Mouse (Mus musculus): ENCODE measurements around the gene Olfr524.

DNA sequence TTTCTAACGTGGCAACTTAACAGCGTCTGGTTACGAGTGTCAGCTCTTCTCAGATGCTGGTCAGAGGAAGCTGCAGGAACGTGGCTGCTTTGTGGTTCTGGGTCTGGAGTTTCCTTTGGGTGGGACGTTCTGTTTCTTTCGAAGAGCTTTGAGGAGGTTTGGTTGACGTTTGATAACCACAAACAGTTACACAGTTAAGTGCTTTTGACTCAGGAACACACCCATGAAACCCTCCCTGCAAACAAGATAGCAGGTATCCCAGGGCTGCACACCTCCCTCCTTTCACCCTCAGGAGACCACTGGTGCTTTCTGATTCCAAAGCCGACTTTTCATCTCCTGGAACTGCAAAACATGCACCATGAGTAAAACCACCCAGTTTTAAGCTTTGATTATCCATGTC, 2.4 kb upstream of the Olfr524 start:
- TF ChIP-seq CTCF (IDR thresholded peaks at IDR 0.05) = no peak
- TF ChIP-seq EP300 (IDR thresholded peaks at IDR 0.05) = no peak

Measured in lung, postnatal 0 days (tissue).